Mouse (Mus musculus) adrenal gland, adult 10 weeks (tissue): ENCODE results near the gene BC005537. TPM values are rescaled to one million over a fixed set of nuclear protein-coding genes. Genes with fewer than 3 reads are reported as not detected.

Experiments used
- polyA plus RNA-seq: library from polyadenylated mRNA; stranded (reverse); fragments of 350-450 nt; fragmentation: Illumina TruSeq; extraction: RNeasy Lipid Tissue Mini Kit (QIAGEN cat#74804); gene quantifications from one replicate; pipeline ENCODE4 v1.2.3, GENCODE M21; 2014; ENCODE audit warnings: low read depth, low replicate concordance

Gene BC005537
- polyA plus RNA-seq: 360 TPM

GRCm38 (mm10) chr13:24801308-24801921 is at the start of gene BC005537:
BC005537 (plus strand) TSS chr13:24801657.

GRCm38 (mm10) chr13:24761403-24762227 is 39.8 kb upstream of the BC005537 start, which contains the start of gene Gmnn:
Gmnn (minus strand) TSS chr13:24761923.

GRCm38 (mm10) chr13:24831353-24832130 is 30.1 kb downstream of the BC005537 start, which contains the start of the genes Acot13 and Tdp2:
Acot13 (minus strand) TSS chr13:24831540.
Tdp2 (plus strand) TSS chr13:24831679.

GRCm38 (mm10) chr13:24844983-24845955 is 43.8 kb downstream of the BC005537 start, which contains the start of gene D130043K22Rik:
D130043K22Rik (plus strand) TSS chr13:24845135.

Other genes starting within 250 kb of the BC005537 start
- 1.5 TPM for gene Ripor2, start 219.5 kb upstream of the BC005537 start, polyA plus RNA-seq
- gene Armh2, start 60.4 kb upstream of the BC005537 start, polyA plus RNA-seq: not detected
- gene Gmnn, start 39.7 kb upstream of the BC005537 start, polyA plus RNA-seq: 22.3 TPM
- 73.1 TPM for gene Acot13, start 29.9 kb downstream of the BC005537 start, polyA plus RNA-seq
- 105 TPM for gene Tdp2, start 30.0 kb downstream of the BC005537 start, polyA plus RNA-seq
- 0.41 TPM for gene D130043K22Rik, start 43.5 kb downstream of the BC005537 start, polyA plus RNA-seq
- 24.9 TPM for gene Aldh5a1, start 136.0 kb downstream of the BC005537 start, polyA plus RNA-seq
- 1.2 TPM for gene Gpld1, start 141.5 kb downstream of the BC005537 start, polyA plus RNA-seq
- 59.4 TPM for gene Mrs2, start 218.7 kb downstream of the BC005537 start, polyA plus RNA-seq